Mouse (Mus musculus) embryonic fibroblast, embryonic 13.5 days (primary cell): ENCODE results near the gene Capn5.

Experiments
- CTCF ChIP-seq: IDR thresholded peaks from 2 replicates; pipeline ENCODE4 v1.5.1; 2011; ENCODE audit warnings: mild to moderate bottlenecking, control low read depth, low read length, moderate library complexity, borderline replicate concordance; ENCODE audit not compliant: insufficient read depth
- POLR2A ChIP-seq: IDR thresholded peaks from 2 replicates; pipeline ENCODE4 v1.6.1; 2011; ENCODE audit warnings: low read depth, mild to moderate bottlenecking, control low read depth, low read length, moderate library complexity

GRCm38 (mm10) chr7:98185326-98185725 is 7.3 kb upstream of the Capn5 start:
- TF ChIP-seq CTCF (no peak), POLR2A (no peak)
